Mouse (Mus musculus): Measurements from ENCODE around the gene Ccdc170.
"Not testable (repeated sequence)": the region's sequence is repeated elsewhere in the genome, so short reads cannot be mapped to it uniquely, and the experiment has no call there.

Gene Ccdc170

DNA sequence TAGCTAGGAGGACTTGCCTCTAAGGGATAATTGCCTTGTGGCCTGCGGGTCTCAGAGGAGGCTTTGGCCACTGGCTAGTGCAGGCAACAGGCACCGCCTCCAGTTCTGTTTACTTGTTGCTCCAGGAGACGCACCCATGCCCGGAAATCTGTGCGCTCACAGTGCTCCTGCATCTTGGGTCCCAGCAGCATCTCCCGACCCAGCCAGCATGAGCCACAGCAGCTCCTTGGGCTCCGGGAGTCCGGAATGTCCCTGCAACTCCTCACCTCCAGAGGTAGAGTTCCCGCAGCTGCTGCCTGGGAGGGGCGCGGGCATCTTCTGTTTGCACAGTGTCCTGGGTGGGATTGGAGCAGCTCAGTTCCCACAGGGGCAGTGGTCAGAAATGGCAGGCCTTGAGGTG, at the start of gene Ccdc170:
Gene Ccdc170, plus strand, starts transcription at position 148 of the 400 bp plus-strand sequence.
- ATAC-seq (ENCODE audit: insufficient number of reproducible peaks, low FRiP score, low TSS enrichment) = no peak

DNA sequence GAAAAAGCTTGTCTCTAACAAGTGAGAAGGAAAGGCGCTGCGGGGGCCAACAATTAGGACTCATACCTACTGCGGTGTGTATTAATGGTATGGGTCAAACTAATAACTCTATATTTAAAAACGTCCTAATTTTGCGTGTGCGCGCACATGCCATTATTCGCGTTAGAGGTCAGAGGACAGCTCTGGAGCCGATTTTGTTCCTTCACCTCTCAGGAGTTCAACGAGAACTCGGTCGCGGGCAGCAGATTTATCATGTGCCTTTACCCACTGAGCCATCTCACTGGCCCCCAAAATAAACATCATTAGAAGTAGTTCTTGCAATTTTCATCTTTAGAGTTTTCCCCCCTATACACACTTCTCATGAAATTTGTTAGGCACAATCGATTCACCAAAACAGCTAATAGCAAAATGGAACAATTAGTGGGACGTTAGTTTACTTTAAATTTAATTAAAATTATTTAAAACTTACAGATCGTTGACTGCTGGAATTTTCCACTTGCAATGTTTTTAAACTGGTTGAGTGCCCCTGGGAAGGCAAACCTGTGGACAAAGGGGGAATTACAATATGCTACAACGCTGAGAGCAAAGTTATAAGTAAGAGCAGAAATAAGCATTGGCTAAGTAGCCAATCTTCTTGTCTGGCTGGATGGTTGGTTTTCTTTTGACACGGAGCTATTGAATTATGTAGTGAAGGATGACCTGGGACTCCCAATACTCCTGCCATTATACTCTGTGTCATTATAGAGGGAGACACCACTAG, 49.1 kb upstream of the Ccdc170 start:
- no peak for ATAC-seq (ENCODE audit: insufficient number of reproducible peaks, low FRiP score, low TSS enrichment)

DNA sequence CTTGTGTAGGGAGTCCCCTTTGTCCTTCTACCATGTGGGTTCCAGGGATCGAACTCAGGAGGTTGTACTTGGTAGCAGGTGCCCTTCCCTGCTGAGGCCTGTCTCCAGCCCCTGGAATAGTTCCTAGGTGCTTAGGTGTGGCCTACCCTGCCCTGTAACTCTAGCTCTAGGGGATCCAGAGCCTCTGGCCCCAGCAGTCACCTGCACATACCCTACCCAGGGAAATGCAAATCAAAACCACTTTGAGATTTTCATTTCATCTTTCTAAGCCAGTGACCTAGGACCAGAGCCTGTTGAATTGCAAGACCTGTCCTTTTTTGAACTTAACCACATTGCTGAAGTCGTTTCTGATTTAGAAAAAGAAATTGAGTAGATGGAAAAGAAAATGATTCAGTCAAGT, 48.4 kb upstream of the Ccdc170 start:
- ATAC-seq (ENCODE audit: insufficient number of reproducible peaks, low FRiP score, low TSS enrichment) = not testable (repeated sequence)

DNA sequence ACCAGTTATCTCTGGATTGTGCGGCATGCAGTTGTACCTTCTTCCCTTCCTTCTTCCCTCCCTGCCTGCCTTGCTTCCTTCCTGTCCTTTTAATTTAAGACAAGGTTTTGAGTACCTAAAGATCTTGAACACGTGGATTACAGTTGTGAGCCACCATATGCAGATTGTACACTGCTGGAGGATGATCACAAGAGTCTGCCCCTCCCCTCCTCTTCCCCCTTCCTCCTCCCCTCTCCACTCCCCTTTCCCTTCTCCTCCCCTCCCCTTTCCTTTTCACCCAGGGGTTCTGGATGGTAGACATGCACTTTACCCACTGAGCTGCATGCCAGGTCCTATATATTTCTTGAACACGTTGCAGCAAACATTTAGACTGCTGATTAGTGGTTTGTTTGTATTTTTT, 46.9 kb upstream of the Ccdc170 start:
- ATAC-seq (ENCODE audit: insufficient number of reproducible peaks, low FRiP score, low TSS enrichment) = no peak

DNA sequence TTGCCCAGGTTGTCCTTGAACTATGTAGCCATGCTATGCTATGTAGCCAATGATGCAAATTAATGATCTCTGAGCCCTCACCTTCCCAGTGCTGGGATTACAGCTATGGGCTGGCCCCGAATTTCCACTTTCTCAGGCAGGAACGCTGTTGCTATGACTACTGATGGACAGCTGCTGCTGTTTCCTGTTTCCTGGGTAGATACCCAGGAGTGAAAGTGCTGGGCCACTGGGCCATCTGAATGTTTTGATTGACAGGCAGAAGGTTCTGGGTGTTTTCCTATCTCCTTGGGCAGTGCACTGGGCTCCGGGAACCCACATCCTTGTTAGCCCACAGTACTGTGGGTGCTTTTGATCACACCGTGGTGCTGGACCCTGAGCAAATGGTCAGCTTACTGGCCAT, 25.9 kb upstream of the Ccdc170 start:
- no peak for ATAC-seq (ENCODE audit: insufficient number of reproducible peaks, low FRiP score, low TSS enrichment)

DNA sequence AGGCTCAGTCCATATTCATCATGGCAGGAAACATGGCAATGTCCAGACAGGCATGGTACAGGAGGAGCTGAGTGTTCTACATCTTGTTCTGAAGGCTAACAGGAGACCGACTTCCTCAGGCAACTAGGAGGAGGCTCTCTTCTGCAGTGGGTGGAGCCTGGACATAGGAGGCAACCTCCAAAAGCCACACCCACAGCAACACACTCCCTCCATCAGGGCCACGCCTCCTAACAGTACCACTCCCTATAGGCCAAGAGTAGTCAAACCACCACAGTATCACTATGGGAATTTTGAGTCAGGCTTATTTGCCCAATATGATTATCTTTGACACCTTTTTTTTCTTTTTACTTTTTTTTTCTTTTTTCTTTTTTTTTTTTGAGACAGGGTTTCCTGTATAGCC, 22.1 kb upstream of the Ccdc170 start:
- ATAC-seq (ENCODE audit: insufficient number of reproducible peaks, low FRiP score, low TSS enrichment) = no peak

DNA sequence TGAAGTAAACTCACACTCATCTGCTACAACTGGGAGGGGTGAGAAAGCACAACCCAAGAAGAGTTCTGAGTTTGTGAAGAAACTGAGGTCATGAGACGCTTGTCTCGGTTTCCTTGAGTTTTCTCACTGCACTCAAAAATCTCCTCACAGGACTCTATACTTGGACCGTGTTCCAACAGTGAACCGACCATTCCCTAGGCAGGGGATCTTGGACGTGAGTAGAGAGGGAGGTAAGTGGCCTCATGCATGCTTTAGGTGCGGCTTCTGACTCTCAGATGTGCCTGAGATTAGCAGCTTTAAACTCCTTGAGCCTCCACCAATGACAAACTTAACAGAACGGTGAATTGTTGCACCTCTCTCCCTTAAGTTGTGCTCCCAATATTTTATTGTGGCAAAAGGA, 16.5 kb upstream of the Ccdc170 start:
- ATAC-seq (ENCODE audit: insufficient number of reproducible peaks, low FRiP score, low TSS enrichment) = no peak

DNA sequence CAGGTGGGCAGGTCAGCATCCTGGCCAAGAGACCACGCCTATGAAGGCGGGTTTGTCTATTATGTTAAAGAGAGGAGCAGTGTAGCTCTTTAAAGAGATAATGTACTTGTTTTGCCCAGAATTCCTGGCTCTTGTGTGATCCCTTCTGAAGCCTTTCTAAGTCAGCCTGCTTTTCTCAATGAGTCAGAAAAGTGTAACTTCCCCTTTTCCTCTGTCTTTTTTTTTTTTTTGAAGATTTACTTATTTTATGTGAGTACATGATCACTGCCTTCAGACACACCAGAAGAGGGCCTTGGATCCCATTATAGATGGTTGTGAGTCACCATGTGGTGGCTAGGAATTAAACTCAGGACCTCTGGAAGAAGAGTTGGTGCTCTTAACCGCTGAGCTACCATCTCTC, 12.9 kb upstream of the Ccdc170 start:
- ATAC-seq (ENCODE audit: insufficient number of reproducible peaks, low FRiP score, low TSS enrichment) = no peak

DNA sequence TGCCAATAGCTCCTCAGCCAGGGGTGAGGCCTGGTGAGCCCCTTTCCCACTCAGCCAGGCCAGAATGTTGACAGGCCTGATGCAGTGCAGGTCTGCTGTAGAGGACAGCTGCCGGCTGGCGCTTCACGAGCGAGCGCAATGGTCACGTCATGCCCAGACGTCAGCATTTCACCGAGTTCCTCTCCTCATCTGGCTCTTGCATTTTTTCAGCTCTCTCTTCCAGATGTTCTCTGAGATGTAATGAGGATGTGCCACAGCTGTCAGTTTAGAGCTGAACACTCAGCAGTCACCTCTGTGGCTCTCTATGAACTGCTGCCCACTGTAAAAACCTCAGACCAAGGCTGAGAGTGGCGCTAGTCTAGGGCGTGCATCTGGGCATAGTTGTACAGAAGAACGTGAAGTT, 8.7 kb upstream of the Ccdc170 start:
- ATAC-seq (ENCODE audit: insufficient number of reproducible peaks, low FRiP score, low TSS enrichment) = no peak

DNA sequence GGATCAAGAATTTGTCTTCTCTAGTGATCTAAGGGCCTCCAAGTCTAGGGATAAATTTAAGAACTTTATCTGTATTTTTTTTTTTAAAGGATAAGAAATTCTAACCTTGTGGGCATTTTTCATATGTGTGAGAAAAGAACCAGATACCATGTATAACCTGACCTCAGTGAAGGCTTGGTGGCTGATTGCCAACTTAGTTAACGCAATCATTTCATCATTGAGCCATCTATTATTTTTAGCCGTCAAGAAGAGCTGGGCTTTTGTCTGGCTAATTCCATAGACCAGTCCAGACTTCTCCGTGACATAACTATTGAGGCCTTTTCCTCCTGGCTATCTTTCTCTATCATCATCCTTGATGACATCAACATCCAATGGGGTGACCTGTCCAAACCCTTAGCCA, 6.9 kb upstream of the Ccdc170 start:
- no peak for ATAC-seq (ENCODE audit: insufficient number of reproducible peaks, low FRiP score, low TSS enrichment)

DNA sequence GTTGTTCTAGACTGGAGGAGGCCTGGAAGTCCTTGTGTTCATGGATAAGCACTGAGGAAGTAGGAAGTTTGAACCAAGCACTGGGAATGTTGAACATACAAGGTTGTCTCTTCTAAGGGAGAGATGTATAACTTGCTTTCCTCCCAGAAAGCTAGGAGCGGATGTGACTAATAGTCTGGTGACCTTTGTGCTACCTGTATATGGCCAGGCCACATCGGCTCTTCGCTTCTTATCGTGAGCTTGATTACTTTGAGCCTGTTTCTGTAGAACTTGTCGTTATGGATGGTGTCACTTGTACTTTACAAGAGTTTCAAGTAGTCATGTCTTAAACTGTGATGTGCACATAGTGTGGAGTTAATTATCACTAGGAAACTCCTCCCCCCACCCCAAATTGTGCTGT, 5.7 kb upstream of the Ccdc170 start:
- ATAC-seq (ENCODE audit: insufficient number of reproducible peaks, low FRiP score, low TSS enrichment) = no peak

DNA sequence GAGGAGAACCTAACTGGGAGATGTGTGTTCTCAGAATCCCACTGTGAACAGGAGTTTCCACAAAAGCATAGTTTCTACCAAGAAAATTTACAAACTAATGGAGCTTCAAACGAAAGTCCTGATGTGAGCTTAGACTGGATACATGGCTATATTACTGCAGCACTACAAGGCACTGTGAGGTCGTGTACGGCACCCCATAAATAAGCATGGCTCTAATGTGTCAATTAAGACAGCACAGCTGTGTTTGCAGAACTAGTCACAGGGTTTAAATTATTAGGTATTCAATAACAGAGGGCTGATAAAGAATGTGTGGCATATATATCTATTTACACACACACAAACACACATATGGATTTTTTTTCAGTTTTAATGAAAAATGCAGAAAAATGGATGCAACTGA, 1.4 kb upstream of the Ccdc170 start:
- ATAC-seq (ENCODE audit: insufficient number of reproducible peaks, low FRiP score, low TSS enrichment) = no peak

DNA sequence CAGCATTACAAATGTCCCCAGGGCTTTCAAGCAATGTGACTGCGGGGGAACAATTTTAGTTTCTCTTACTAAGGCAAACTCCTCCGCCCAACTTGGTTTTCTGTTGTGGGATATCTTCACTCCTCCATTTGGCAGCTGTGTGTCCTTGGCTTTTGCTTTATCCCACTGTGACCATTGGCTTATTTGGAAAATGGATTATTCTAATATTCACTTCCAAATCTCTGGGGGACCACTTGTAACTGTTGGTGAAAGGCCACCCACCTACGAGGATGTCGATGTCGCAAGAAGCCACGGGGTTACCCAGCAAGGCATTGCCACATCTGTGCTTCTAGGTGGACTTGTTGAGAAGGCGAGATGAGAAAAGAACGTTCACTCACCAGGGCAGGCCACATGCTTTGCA, 607 bp upstream of the Ccdc170 start:
- ATAC-seq (ENCODE audit: insufficient number of reproducible peaks, low FRiP score, low TSS enrichment) = no peak

DNA sequence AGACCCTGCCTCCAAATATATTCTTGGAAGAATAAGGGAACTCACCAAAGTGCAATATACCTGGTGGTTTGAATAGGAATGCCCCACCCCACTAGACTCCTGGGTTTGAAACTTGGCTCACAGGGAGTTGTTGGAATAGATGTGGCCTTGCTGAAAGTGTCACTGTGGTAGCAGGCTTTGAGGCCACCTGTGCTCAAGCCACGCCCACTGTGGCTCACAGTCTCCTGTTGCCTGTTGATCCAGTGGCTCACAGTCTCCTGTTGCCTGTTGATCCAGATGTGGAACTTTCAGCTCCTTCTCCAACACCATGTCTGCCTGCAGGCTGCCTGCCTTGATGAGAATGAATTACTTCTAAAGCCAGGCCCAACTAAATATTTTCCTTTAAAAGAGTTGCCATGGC, 1.5 kb downstream of the Ccdc170 start:
- no peak for ATAC-seq (ENCODE audit: insufficient number of reproducible peaks, low FRiP score, low TSS enrichment)

DNA sequence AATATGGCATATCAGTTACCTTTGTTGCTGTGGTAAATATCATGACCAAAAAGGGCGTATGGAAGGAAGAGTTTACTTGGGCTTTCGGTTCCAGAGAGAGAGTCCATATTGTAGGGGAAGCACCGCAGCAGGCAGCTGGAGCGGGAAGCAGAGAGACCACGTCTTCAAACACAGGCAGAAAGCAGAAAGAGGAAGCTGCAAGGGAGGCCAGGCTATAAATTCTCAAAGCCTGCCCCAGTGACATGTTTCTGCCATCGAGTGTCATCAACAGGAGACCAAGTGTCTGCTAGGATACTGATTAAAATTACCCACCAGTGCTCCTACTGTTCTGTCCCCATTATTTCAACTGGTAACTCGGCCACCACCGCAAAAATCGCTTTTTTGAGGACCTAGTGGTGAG, 2.7 kb downstream of the Ccdc170 start:
- ATAC-seq (ENCODE audit: insufficient number of reproducible peaks, low FRiP score, low TSS enrichment) = no peak

DNA sequence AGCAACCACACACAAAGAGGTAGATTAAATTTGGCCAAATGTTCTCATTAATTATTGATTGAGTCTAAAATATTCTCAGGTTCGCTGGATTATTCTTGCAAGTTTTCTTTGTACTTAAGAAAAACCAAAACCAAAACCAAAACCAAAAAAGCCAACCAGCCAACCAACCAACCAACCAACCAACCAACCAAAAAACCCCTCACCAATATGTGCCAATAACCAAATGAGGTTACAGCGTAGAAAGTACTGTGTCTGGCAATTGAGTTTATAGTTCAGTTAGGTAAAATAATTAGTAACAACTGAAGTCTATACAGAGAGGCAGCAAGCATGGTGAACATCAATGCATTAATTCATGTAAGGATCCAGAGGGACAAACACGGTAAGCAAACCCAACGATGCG, 7.6 kb downstream of the Ccdc170 start:
- no peak for ATAC-seq (ENCODE audit: insufficient number of reproducible peaks, low FRiP score, low TSS enrichment)

DNA sequence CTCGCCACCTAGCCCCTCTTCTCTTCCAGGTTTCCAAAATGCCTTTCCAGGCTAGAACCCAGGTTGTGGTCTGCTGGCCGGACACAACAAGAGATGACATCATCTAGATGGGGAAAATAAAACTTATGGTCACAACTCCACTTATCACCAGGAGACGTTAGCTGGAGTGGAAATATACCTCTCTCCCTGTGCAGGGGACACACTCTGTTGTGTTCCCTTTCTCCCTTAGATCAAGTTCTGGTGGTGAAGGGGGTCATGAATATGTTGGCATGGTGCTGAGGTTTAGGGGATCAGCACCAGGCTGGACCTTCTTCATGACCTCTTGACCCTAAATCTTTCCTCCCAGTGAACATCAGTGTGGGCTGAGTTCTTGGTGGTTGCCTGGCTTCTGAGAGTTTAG, 9.0 kb downstream of the Ccdc170 start:
- no peak for ATAC-seq (ENCODE audit: insufficient number of reproducible peaks, low FRiP score, low TSS enrichment)

DNA sequence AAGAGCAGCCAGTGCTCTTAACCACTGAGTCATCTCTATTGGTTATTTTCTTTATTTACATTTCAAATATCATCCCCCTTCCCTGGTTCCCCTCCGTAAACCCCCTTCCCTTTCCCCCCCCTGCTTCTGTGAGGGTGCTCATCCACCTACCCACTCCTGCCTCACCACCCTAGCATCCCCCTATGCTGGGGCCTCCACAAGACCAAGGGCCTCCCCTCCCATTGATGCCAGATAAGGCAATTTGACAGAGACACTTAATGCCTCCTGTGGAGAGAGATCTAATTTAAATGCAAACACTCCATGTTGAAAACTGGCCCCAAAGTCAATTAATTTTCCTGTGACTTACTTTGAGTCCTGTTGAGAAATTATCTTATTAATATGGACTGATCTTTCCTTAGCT, 9.7 kb downstream of the Ccdc170 start:
- no peak for ATAC-seq (ENCODE audit: insufficient number of reproducible peaks, low FRiP score, low TSS enrichment)

DNA sequence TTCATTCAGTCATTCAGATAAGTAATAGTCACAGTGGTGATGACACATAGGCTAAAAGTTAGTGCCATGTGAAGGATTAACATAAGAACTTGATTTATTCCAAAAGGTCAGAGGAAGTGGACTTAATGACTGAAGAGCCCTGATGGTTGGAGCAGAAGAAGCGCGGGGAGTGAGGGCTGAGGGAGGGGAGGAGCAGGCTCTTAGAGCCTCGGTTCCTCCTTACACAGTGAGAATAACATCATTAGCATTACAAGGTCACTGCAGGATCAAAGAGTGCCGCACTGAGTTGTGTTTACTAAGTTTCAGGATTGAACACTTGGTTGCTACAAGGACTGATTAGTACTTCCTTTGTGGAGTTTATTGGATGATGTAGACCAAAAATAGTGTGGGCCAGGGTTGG, 10.6 kb downstream of the Ccdc170 start:
- no peak for ATAC-seq (ENCODE audit: insufficient number of reproducible peaks, low FRiP score, low TSS enrichment)

DNA sequence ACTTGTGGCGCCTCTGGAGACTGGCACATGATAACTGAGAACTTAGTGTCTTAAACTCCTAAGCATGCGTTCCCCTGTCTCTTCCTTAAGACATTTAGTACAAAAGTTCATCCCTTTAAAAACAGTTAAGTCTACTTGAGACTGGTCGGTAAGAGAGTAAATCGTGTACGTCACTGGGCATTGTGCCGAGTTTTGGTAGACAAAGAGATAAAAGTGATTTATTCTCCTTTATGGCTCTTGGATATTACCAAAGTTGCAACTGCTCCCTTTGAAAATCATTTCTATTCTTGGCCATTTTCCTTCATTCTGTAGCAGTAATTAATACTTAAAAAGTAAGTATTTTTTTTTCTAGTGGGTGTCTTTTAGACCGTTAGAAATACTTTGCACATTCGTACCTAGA, 20.9 kb downstream of the Ccdc170 start:
- no peak for ATAC-seq (ENCODE audit: insufficient number of reproducible peaks, low FRiP score, low TSS enrichment)

DNA sequence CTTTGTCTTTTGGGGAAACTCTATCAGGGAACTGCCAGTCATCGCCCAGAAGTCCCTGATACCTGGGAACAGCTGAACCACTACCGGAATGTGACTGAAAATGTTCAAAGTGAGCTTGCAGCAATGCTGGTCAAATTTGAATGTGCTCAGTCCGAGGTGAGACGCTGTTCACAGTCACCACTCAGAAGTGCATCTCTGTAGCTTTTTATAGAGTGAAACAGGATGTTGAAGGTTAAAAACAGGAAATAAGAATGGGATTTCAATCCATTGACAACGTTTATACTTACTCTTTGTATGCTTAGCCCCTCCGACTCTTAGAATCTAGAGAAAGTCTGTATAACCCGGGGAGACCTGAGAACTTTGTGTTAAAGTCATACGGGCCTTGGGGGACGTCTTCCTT, 30.4 kb downstream of the Ccdc170 start:
- no peak for ATAC-seq (ENCODE audit: insufficient number of reproducible peaks, low FRiP score, low TSS enrichment)

DNA sequence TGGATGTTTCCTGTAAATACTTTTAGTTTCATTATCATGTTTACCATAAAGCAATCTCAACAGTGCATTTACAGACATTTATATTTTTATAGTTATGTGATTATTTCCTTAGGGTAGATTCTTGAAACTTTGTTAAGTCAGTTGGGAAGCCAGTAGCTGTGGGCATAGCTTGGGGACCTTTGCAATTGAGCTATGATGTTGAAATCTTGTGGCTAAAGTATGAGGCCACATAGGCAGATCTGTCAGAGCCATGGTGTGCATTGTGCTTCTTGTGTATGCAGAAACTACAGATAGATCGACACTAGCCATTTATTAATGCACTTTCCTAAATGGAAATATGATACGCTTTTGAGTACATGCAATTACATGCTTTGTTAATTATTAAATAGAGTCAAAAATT, 35.3 kb downstream of the Ccdc170 start:
- ATAC-seq (ENCODE audit: insufficient number of reproducible peaks, low FRiP score, low TSS enrichment) = no peak

DNA sequence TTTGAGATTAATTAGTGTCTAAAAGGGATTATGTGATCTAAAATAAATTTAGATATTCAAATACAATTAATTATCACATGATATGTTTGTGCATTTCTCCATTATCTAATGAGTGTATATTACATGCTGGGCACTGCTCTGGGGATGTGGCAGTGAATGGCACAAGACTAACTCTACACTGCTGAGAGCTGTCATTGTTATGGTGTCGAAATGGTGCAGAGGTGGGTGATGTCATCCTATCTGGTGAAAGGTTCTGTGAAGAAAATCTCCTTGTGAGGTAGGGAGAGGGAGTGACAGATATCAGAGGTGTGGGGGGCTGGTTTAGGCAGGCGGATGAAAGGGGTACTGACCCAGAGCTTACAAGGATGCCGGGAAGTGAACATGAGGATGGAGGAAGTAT, 37.3 kb downstream of the Ccdc170 start:
- no peak for ATAC-seq (ENCODE audit: insufficient number of reproducible peaks, low FRiP score, low TSS enrichment)
